Comparison of ENCODE assay signal across 9 mouse cellular contexts in genomic region chr6:113441147-113441680, GRCm38 (mm10). TPM values are rescaled to one million over a fixed set of nuclear protein-coding genes. Genes with fewer than 3 reads are reported as not detected.
DNase-seq lines count a peak whose midpoint lies in the region; ATAC-seq and TF ChIP-seq lines count a peak whose summit lies in the region.
"Had no signal": no experiment of that assay in that cellular context is flagged by ENCODE, and none has a peak within 500 bp of the region (broad histone marks: within the 10 kb centered on the region; RNA-seq: fewer than 3 reads in every experiment).

No protein-coding gene starts in this region.

- H3K9ac ChIP-seq in forebrain, embryonic 12.5 days: no peak overlapping the region
- no peak overlapping the region for H3K9ac ChIP-seq in MEL (ENCODE audit: control insufficient read depth, low read depth, low read length, poor library complexity, severe bottlenecking)
- H3K9ac ChIP-seq in lung, postnatal 0 days (replicated peaks; ENCODE audit: low read depth): no peak overlapping the region
- H3K9ac ChIP-seq: limb, embryonic 15.5 days had no signal

- TF ChIP-seq POLR2A in MEL (IDR thresholded peaks at IDR 0.05; ENCODE audit: control insufficient read depth in 1 of 2, insufficient read depth in 1 of 2, low read depth in 1 of 2, low read length in 2 of 2, poor library complexity in 1 of 2): 0 out of 4 replicates have a peak, but pooled peaks of 1 of the 2 experiments have one; percentile 23

- peak; percentile 77 to 95 (median 89) for TF ChIP-seq CTCF in MEL (IDR thresholded peaks at IDR 0.05 in 2 of 3, conservative IDR thresholded peaks at IDR 0.05 in 1 of 3; ENCODE audit: control insufficient read depth in 1 of 3, insufficient read depth in 1 of 3, low read depth in 2 of 3, low read length in 3 of 3, poor library complexity in 1 of 3, severe bottlenecking in 1 of 3)
- TF ChIP-seq CTCF in lung, postnatal 0 days (IDR thresholded peaks at IDR 0.05): peak; percentile 88

- no peak for ATAC-seq in forebrain, embryonic 12.5 days (ENCODE audit: low FRiP score)
- ATAC-seq in lung, postnatal 0 days: peak; percentile 53; the same call in 1 of the 2 replicates

- H3K79me2 ChIP-seq in MEL (ENCODE audit: control insufficient read depth, insufficient read depth, low read length, poor library complexity): peaks cover 18% of the 10 kb centered on the region

- H3K27me3 ChIP-seq in forebrain, embryonic 10.5 days (ENCODE audit: poor library complexity, severe bottlenecking): no peaks in the 10 kb centered on the region
- no peaks in the 10 kb centered on the region for H3K27me3 ChIP-seq in forebrain, embryonic 12.5 days
- no peaks in the 10 kb centered on the region; a peak in 1 of 4 replicates for H3K27me3 ChIP-seq in MEL (ENCODE audit: control insufficient read depth in 1 of 2, insufficient read depth in 2 of 2, low read length in 2 of 2)
- H3K27me3 ChIP-seq in lung, postnatal 0 days (replicated peaks; ENCODE audit: insufficient read depth, low read length): no peaks in the 10 kb centered on the region
- H3K27me3 ChIP-seq: limb, embryonic 15.5 days had no signal

- no peaks in the 10 kb centered on the region for H3K9me3 ChIP-seq in forebrain, embryonic 10.5 days
- H3K9me3 ChIP-seq in forebrain, embryonic 12.5 days: no peaks in the 10 kb centered on the region
- H3K9me3 ChIP-seq in MEL (replicated peaks; ENCODE audit: insufficient read depth, low read length): no peaks in the 10 kb centered on the region
- H3K9me3 ChIP-seq in lung, postnatal 0 days (ENCODE audit: low read length): no peaks in the 10 kb centered on the region
- H3K9me3 ChIP-seq: limb, embryonic 15.5 days had no signal

- H3K4me2 ChIP-seq in forebrain, embryonic 12.5 days: no peak overlapping the region
- H3K4me2 ChIP-seq in lung, postnatal 0 days (replicated peaks; ENCODE audit: low read depth, low read length): no peak overlapping the region

- WGBS in forebrain, embryonic 10.5 days: 55% methylated on average over 7 of the region's 7 CpGs
- 51% methylated on average over 7 of the region's 7 CpGs for WGBS in forebrain, embryonic 12.5 days
- WGBS in lung, postnatal 0 days: 52% methylated on average over 7 of the region's 7 CpGs

- no peak overlapping the region for H3K4me3 ChIP-seq in forebrain, embryonic 10.5 days
- no peak overlapping the region for H3K4me3 ChIP-seq in forebrain, embryonic 12.5 days (replicated peaks)
- H3K4me3 ChIP-seq in MEL (ENCODE audit: control insufficient read depth in 1 of 2, insufficient read depth in 1 of 2, low read depth in 2 of 2, low read length in 2 of 2): no peak overlapping the region
- H3K4me3 ChIP-seq in lung, postnatal 0 days (ENCODE audit: low read depth, low read length): no peak overlapping the region

- peak; percentile 80 for DNase-seq in forebrain, embryonic 10.5 days (ENCODE audit: extremely low spot score, low spot score)
- peak; percentile 94 for DNase-seq in MEL (ENCODE audit: low read depth, low spot score)
- peak; percentile 71 for DNase-seq in cerebellum, adult 11-12 months
- DNase-seq in frontal cortex, postnatal 36 days (ENCODE audit: low spot score in 2 of 2): peak; percentile 55 to 76
- peak; percentile 82 for DNase-seq in kidney, postnatal 14 days
- DNase-seq in lung, postnatal 0 days (ENCODE audit: low spot score): peak; percentile 85
- DNase-seq in spleen, adult 18-20 months: peak; percentile 39 to 75

- TF ChIP-seq RAD21 in MEL (IDR thresholded peaks at IDR 0.05; ENCODE audit: low read depth, low read length): peak; percentile 98

- peaks cover 13% of the 10 kb centered on the region for H3K36me3 ChIP-seq in forebrain, embryonic 10.5 days (replicated peaks)
- peaks cover 9% of the 10 kb centered on the region for H3K36me3 ChIP-seq in forebrain, embryonic 12.5 days (replicated peaks)
- H3K36me3 ChIP-seq in MEL (ENCODE audit: control insufficient read depth in 1 of 2, insufficient read depth in 2 of 2, low read length in 2 of 2): peaks cover 5 to 13% of the 10 kb centered on the region in 2 experiments
- H3K36me3 ChIP-seq in lung, postnatal 0 days (ENCODE audit: insufficient read depth, low read length): no peaks in the 10 kb centered on the region

- H3K4me1 ChIP-seq in forebrain, embryonic 10.5 days: peaks cover 15% of the 10 kb centered on the region
- H3K4me1 ChIP-seq in forebrain, embryonic 12.5 days: peaks cover 9% of the 10 kb centered on the region
- peaks cover 4 to 16% of the 10 kb centered on the region in 2 experiments for H3K4me1 ChIP-seq in MEL (ENCODE audit: control insufficient read depth in 1 of 2, insufficient read depth in 2 of 2, low read length in 2 of 2)
- H3K4me1 ChIP-seq in lung, postnatal 0 days (ENCODE audit: insufficient read depth, low read depth, low read length): 0 out of 2 replicates have a peak, but pooled peaks cover 5% of the 10 kb centered on the region

- no peak overlapping the region for H3K27ac ChIP-seq in forebrain, embryonic 10.5 days
- H3K27ac ChIP-seq in forebrain, embryonic 12.5 days: no peak overlapping the region
- H3K27ac ChIP-seq in MEL (ENCODE audit: control insufficient read depth, low read depth, low read length): no peak overlapping the region
- H3K27ac ChIP-seq in lung, postnatal 0 days (ENCODE audit: low read length): no peak overlapping the region

- TF ChIP-seq EP300 in MEL (IDR thresholded peaks at IDR 0.05; ENCODE audit: low read depth in 1 of 2, low read length in 2 of 2): no peak
- no peak for TF ChIP-seq EP300 in lung, postnatal 0 days (IDR thresholded peaks at IDR 0.05)

TF ChIP-seq in MEL, 35 proteins besides CTCF, POLR2A, EP300 and RAD21:
- peak; percentile 46; the same call in 1 of the 2 replicates for TF ChIP-seq TBP (IDR thresholded peaks at IDR 0.05; ENCODE audit: low read depth, low read length)
- TF ChIP-seq ZC3H11A (IDR thresholded peaks at IDR 0.05; ENCODE audit: low read depth, low read length): peak; percentile 92
- TF ChIP-seq MYC (IDR thresholded peaks at IDR 0.05; ENCODE audit: low read depth, low read length): 0 out of 2 replicates have a peak, but pooled peaks have one; percentile 34
- 0 out of 2 replicates have a peak, but pooled peaks have one; percentile 44 for TF ChIP-seq ZNF384 (IDR thresholded peaks at IDR 0.05; ENCODE audit: low read depth, low read length)
- TF ChIP-seq BHLHE40 (IDR thresholded peaks at IDR 0.05; ENCODE audit: borderline replicate concordance, low read depth, low read length): peak; percentile 45; the same call in 1 of the 2 replicates
- peak; percentile 51 for TF ChIP-seq HCFC1 (IDR thresholded peaks at IDR 0.05; ENCODE audit: low read depth, low read length)
- peak; percentile 12; the same call in 1 of the 2 replicates for TF ChIP-seq NRF1 (IDR thresholded peaks at IDR 0.05; ENCODE audit: insufficient read depth, low read depth, low read length, poor library complexity, severe bottlenecking)
- TF ChIP-seq SIN3A (IDR thresholded peaks at IDR 0.05; ENCODE audit: low read length): peak; percentile 48; the same call in 1 of the 2 replicates
- no peak for TF ChIP-seq MYB (IDR thresholded peaks at IDR 0.05; ENCODE audit: low read depth, low read length)
- peak; percentile 85 for TF ChIP-seq SMC3 (IDR thresholded peaks at IDR 0.05; ENCODE audit: low read depth, low read length)
- no peak for TF ChIP-seq E2F4 (IDR thresholded peaks at IDR 0.05; ENCODE audit: borderline replicate concordance, low read depth, low read length)
- no peak for TF ChIP-seq GABPA (IDR thresholded peaks at IDR 0.05; ENCODE audit: low read depth, low read length)

RNA-seq across cellular contexts. Expression of gene Jagn1, which starts 1.2 kb away (rescaled TPM):
- polyA plus RNA-seq in forebrain, embryonic 10.5 days (2016; fragmentation: Nextera tagmentation; extraction: Ambion mirVana): 85.1 and 92.0 TPM in 2 replicates
- 68.5 and 71.3 TPM in 2 replicates for polyA plus RNA-seq in forebrain, embryonic 12.5 days (2016; fragmentation: Nextera tagmentation; extraction: Ambion mirVana)
- 82.8 and 95.6 TPM in 2 replicates for total RNA-seq in MEL (2012; rRNA removed)
- 10 to 100 TPM in 1 of 2 experiments, not detected in 1; 80.6 TPM for polyA plus RNA-seq in MEL (2012; ENCODE audit: insufficient read depth in 1 of 2, insufficient read length in 2 of 2, low read depth in 1 of 2, low replicate concordance in 2 of 2, missing spikeins in 1 of 2)
- polyA plus RNA-seq in lung, postnatal 0 days (2015; fragmentation: Nextera tagmentation; extraction: Ambion mirVana): 57.8 and 60.1 TPM in 2 replicates

RNA-seq across cellular contexts. Expression of gene Cidec, which starts 5.7 kb away (rescaled TPM):
- polyA plus RNA-seq in forebrain, embryonic 10.5 days (2016; fragmentation: Nextera tagmentation; extraction: Ambion mirVana): not detected in 2 replicates
- polyA plus RNA-seq in forebrain, embryonic 12.5 days (2016; fragmentation: Nextera tagmentation; extraction: Ambion mirVana): not detected in 2 replicates
- total RNA-seq in MEL (2012; rRNA removed): not detected in 2 replicates
- polyA plus RNA-seq in MEL (2012; ENCODE audit: insufficient read depth in 1 of 2, insufficient read length in 2 of 2, low read depth in 1 of 2, low replicate concordance in 2 of 2, missing spikeins in 1 of 2): not detected
- polyA plus RNA-seq in lung, postnatal 0 days (2015; fragmentation: Nextera tagmentation; extraction: Ambion mirVana): 1.1 and 1.3 TPM in 2 replicates
- polyA plus RNA-seq: limb, embryonic 15.5 days had no signal

RNA-seq across cellular contexts. Expression of gene Il17re, which starts 17.1 kb away (rescaled TPM):
- polyA plus RNA-seq in forebrain, embryonic 10.5 days (2016; fragmentation: Nextera tagmentation; extraction: Ambion mirVana): 0.73 and 1.3 TPM in 2 replicates
- 0.46 and 0.55 TPM in 2 replicates for polyA plus RNA-seq in forebrain, embryonic 12.5 days (2016; fragmentation: Nextera tagmentation; extraction: Ambion mirVana)
- total RNA-seq in MEL (2012; rRNA removed): 0.13 TPM in 1 of 2 replicates, not detected in the other
- polyA plus RNA-seq in MEL (2012; ENCODE audit: insufficient read depth in 1 of 2, insufficient read length in 2 of 2, low read depth in 1 of 2, low replicate concordance in 2 of 2, missing spikeins in 1 of 2): not detected
- polyA plus RNA-seq in lung, postnatal 0 days (2015; fragmentation: Nextera tagmentation; extraction: Ambion mirVana): 16.2 and 19.4 TPM in 2 replicates

RNA-seq across cellular contexts. Expression of gene Rpusd3, which starts 22.1 kb away (rescaled TPM):
- 38.3 and 40.6 TPM in 2 replicates for polyA plus RNA-seq in forebrain, embryonic 10.5 days (2016; fragmentation: Nextera tagmentation; extraction: Ambion mirVana)
- 23.8 and 28.1 TPM in 2 replicates for polyA plus RNA-seq in forebrain, embryonic 12.5 days (2016; fragmentation: Nextera tagmentation; extraction: Ambion mirVana)
- 24.8 and 29.4 TPM in 2 replicates for total RNA-seq in MEL (2012; rRNA removed)
- 10 to 100 TPM in 1 of 2 experiments, not detected in 1; 34.1 TPM for polyA plus RNA-seq in MEL (2012; ENCODE audit: insufficient read depth in 1 of 2, insufficient read length in 2 of 2, low read depth in 1 of 2, low replicate concordance in 2 of 2, missing spikeins in 1 of 2)
- 11.4 and 12.3 TPM in 2 replicates for polyA plus RNA-seq in lung, postnatal 0 days (2015; fragmentation: Nextera tagmentation; extraction: Ambion mirVana)

RNA-seq across cellular contexts. Expression of gene Il17rc, which starts 30.0 kb away (rescaled TPM):
- 2.5 and 2.7 TPM in 2 replicates for polyA plus RNA-seq in forebrain, embryonic 10.5 days (2016; fragmentation: Nextera tagmentation; extraction: Ambion mirVana)
- 1.6 and 2.2 TPM in 2 replicates for polyA plus RNA-seq in forebrain, embryonic 12.5 days (2016; fragmentation: Nextera tagmentation; extraction: Ambion mirVana)
- total RNA-seq in MEL (2012; rRNA removed): 0.52 and 1.2 TPM in 2 replicates
- polyA plus RNA-seq in MEL (2012; ENCODE audit: insufficient read depth in 1 of 2, insufficient read length in 2 of 2, low read depth in 1 of 2, low replicate concordance in 2 of 2, missing spikeins in 1 of 2): 1 to 10 TPM in 1 of 2 experiments, not detected in 1; 1.8 TPM
- polyA plus RNA-seq in lung, postnatal 0 days (2015; fragmentation: Nextera tagmentation; extraction: Ambion mirVana): 30.1 and 31.1 TPM in 2 replicates
